ENCODE assay signal across 24 mouse cellular contexts in the genomic region with DNA sequence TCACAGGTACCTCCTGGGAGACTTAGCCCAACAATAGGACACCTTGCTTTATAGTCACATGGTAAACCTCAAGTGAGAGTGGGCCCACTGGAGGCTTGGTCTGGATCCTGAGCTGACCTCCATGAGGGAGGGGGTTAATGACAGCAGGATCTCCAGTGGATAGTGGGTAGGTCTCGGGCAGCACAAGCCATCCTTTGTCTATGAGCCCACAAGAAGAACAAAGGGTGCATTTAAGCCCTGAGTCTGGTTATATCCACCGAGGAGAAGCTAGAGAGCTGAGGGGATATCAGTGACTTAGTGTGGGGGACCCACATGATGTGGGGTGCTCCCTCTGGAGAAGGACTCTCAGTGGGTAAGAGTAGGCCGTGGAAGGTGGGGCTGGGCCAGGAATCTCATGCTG. TPM values are rescaled to one million over a fixed set of nuclear protein-coding genes. Genes with fewer than 3 reads are reported as not detected.
A peak's percentile ranks its signal among the peaks of the same experiment; 100 is the strongest.
DNase-seq lines count a peak whose midpoint lies in the region; ATAC-seq and TF ChIP-seq lines count a peak whose summit lies in the region.
"Had no signal": no experiment of that assay in that cellular context is flagged by ENCODE, and none has a peak within 500 bp of the region (broad histone marks: within the 10 kb centered on the region; RNA-seq: fewer than 3 reads in every experiment).

No protein-coding gene starts in this region.

- no peak for TF ChIP-seq CTCF in intestine, postnatal 0 days (IDR thresholded peaks at IDR 0.05; ENCODE audit: low read depth)

- ATAC-seq in forebrain, embryonic 16.5 days, result no peak
- ATAC-seq in intestine, embryonic 15.5 days, result peak; percentile 36; the same call in 1 of the 2 replicates
- ATAC-seq in intestine, postnatal 0 days, result no peak
- ATAC-seq in neural tube, embryonic 13.5 days (ENCODE audit: low read depth), result no peak; the same call in 1 of the 2 replicates
- ATAC-seq in neural tube, embryonic 15.5 days (ENCODE audit: low FRiP score), result no peak
- ATAC-seq: forebrain, embryonic 15.5 days; inflammation-experienced regulatory T-cells, adult 6 months had no signal

- no peak overlapping the region for H3K9ac ChIP-seq in forebrain, embryonic 16.5 days (replicated peaks; ENCODE audit: low read depth, low read length)
- no peak overlapping the region for H3K9ac ChIP-seq in intestine, embryonic 15.5 days
- H3K9ac ChIP-seq in intestine, postnatal 0 days (ENCODE audit: low read depth, low read length), result no peak overlapping the region
- no peak overlapping the region for H3K9ac ChIP-seq in neural tube, embryonic 13.5 days
- no peak overlapping the region for H3K9ac ChIP-seq in neural tube, embryonic 15.5 days (replicated peaks)
- H3K9ac ChIP-seq: forebrain, embryonic 15.5 days; heart, embryonic 15.5 days; limb, embryonic 15.5 days; liver, embryonic 14.5 days; lung, embryonic 14.5 days had no signal

- WGBS in forebrain, embryonic 10.5 days, result 42% methylated on average over 3 of the region's 3 CpGs
- WGBS in forebrain, embryonic 16.5 days, result 41% methylated on average over 3 of the region's 3 CpGs
- 65% methylated on average over 3 of the region's 3 CpGs for WGBS in intestine, embryonic 15.5 days
- WGBS in intestine, postnatal 0 days, result 76% methylated on average over 3 of the region's 3 CpGs
- WGBS in neural tube, embryonic 13.5 days, result 45% methylated on average over 3 of the region's 3 CpGs
- 46% methylated on average over 3 of the region's 3 CpGs for WGBS in neural tube, embryonic 15.5 days
- WGBS in limb, embryonic 10.5 days, result 85% methylated on average over 3 of the region's 3 CpGs

- H3K4me1 ChIP-seq in forebrain, embryonic 10.5 days, result peaks cover 43% of the 10 kb centered on the region
- H3K4me1 ChIP-seq in forebrain, embryonic 16.5 days (replicated peaks; ENCODE audit: control insufficient read depth, insufficient read depth, low read length), result peaks cover 13% of the 10 kb centered on the region
- no peaks in the 10 kb centered on the region; the same call in 1 of the 2 replicates for H3K4me1 ChIP-seq in intestine, embryonic 15.5 days (replicated peaks)
- no peaks in the 10 kb centered on the region for H3K4me1 ChIP-seq in intestine, postnatal 0 days (replicated peaks; ENCODE audit: control insufficient read depth, insufficient read depth, low read length)
- peaks cover 57% of the 10 kb centered on the region for H3K4me1 ChIP-seq in neural tube, embryonic 13.5 days (replicated peaks)
- H3K4me1 ChIP-seq in neural tube, embryonic 15.5 days, result peaks cover 37% of the 10 kb centered on the region
- H3K4me1 ChIP-seq in limb, embryonic 10.5 days, result peaks cover 7% of the 10 kb centered on the region; the same call in 1 of the 2 replicates

- no peak overlapping the region for H3K4me2 ChIP-seq in forebrain, embryonic 16.5 days (ENCODE audit: low read length)
- H3K4me2 ChIP-seq in intestine, embryonic 15.5 days (replicated peaks), result no peak overlapping the region
- H3K4me2 ChIP-seq in intestine, postnatal 0 days (replicated peaks; ENCODE audit: low read depth), result no peak overlapping the region
- no peak overlapping the region for H3K4me2 ChIP-seq in neural tube, embryonic 13.5 days
- H3K4me2 ChIP-seq in neural tube, embryonic 15.5 days, result no peak overlapping the region
- H3K4me2 ChIP-seq: embryonic facial prominence, embryonic 13.5 days; forebrain, embryonic 15.5 days; heart, embryonic 15.5 days; limb, embryonic 15.5 days; lung, embryonic 14.5 days had no signal

- H3K36me3 ChIP-seq in forebrain, embryonic 10.5 days (replicated peaks), result no peaks in the 10 kb centered on the region
- H3K36me3 ChIP-seq in forebrain, embryonic 16.5 days (ENCODE audit: control insufficient read depth, insufficient read depth), result no peaks in the 10 kb centered on the region
- H3K36me3 ChIP-seq in intestine, embryonic 15.5 days, result no peaks in the 10 kb centered on the region
- no peaks in the 10 kb centered on the region for H3K36me3 ChIP-seq in intestine, postnatal 0 days (ENCODE audit: control insufficient read depth, insufficient read depth)
- H3K36me3 ChIP-seq in neural tube, embryonic 13.5 days, result no peaks in the 10 kb centered on the region
- H3K36me3 ChIP-seq in neural tube, embryonic 15.5 days, result no peaks in the 10 kb centered on the region
- no peaks in the 10 kb centered on the region for H3K36me3 ChIP-seq in limb, embryonic 10.5 days
- H3K36me3 ChIP-seq: embryonic facial prominence, embryonic 13.5 days; forebrain, embryonic 15.5 days; heart, embryonic 15.5 days; limb, embryonic 15.5 days had no signal

- DNase-seq in forebrain, embryonic 10.5 days (ENCODE audit: extremely low spot score, low spot score), result no peak
- DNase-seq in limb, embryonic 10.5 days (ENCODE audit: low spot score), result no peak
- no peak for DNase-seq in right cerebral cortex, adult 2 months (ENCODE audit: low spot score in 2 of 2)
- DNase-seq: adrenal gland, postnatal 36 days; cerebellum, adult 11-12 months; heart, postnatal 36 days; kidney, adult 8-10 months; kidney, postnatal 10 days; lung, embryonic 14.5 days; lung, postnatal 36 days; right cerebral cortex, postnatal 4 days; thymus, postnatal 14 days had no signal

- H3K27me3 ChIP-seq in forebrain, embryonic 10.5 days (ENCODE audit: poor library complexity, severe bottlenecking), result no peaks in the 10 kb centered on the region
- no peaks in the 10 kb centered on the region for H3K27me3 ChIP-seq in forebrain, embryonic 16.5 days (replicated peaks; ENCODE audit: control insufficient read depth, insufficient read depth, low read length)
- no peaks in the 10 kb centered on the region for H3K27me3 ChIP-seq in intestine, embryonic 15.5 days (replicated peaks)
- no peaks in the 10 kb centered on the region for H3K27me3 ChIP-seq in intestine, postnatal 0 days (replicated peaks; ENCODE audit: control insufficient read depth, insufficient read depth, low read length)
- no peaks in the 10 kb centered on the region for H3K27me3 ChIP-seq in neural tube, embryonic 13.5 days
- no peaks in the 10 kb centered on the region for H3K27me3 ChIP-seq in neural tube, embryonic 15.5 days (replicated peaks)
- no peaks in the 10 kb centered on the region for H3K27me3 ChIP-seq in limb, embryonic 10.5 days (ENCODE audit: low read depth, poor library complexity, severe bottlenecking)
- H3K27me3 ChIP-seq: embryonic facial prominence, embryonic 13.5 days; forebrain, embryonic 15.5 days; heart, embryonic 15.5 days; limb, embryonic 15.5 days had no signal

- H3K4me3 ChIP-seq in forebrain, embryonic 10.5 days, result no peak overlapping the region
- H3K4me3 ChIP-seq in forebrain, embryonic 16.5 days (replicated peaks; ENCODE audit: low read length), result no peak overlapping the region
- H3K4me3 ChIP-seq in intestine, embryonic 15.5 days (replicated peaks), result no peak overlapping the region
- H3K4me3 ChIP-seq in intestine, postnatal 0 days (ENCODE audit: low read depth, low read length), result no peak overlapping the region
- no peak overlapping the region for H3K4me3 ChIP-seq in neural tube, embryonic 13.5 days
- H3K4me3 ChIP-seq in neural tube, embryonic 15.5 days (replicated peaks), result no peak overlapping the region
- no peak overlapping the region for H3K4me3 ChIP-seq in limb, embryonic 10.5 days
- H3K4me3 ChIP-seq: embryonic facial prominence, embryonic 13.5 days; forebrain, embryonic 15.5 days; heart, embryonic 15.5 days; limb, embryonic 15.5 days; megakaryocyte, embryonic 14.5 days had no signal

- no peaks in the 10 kb centered on the region for H3K9me3 ChIP-seq in forebrain, embryonic 10.5 days
- H3K9me3 ChIP-seq in forebrain, embryonic 16.5 days (ENCODE audit: control insufficient read depth, low read length), result no peaks in the 10 kb centered on the region
- H3K9me3 ChIP-seq in intestine, embryonic 15.5 days, result no peaks in the 10 kb centered on the region
- no peaks in the 10 kb centered on the region for H3K9me3 ChIP-seq in intestine, postnatal 0 days (ENCODE audit: control insufficient read depth)
- H3K9me3 ChIP-seq in neural tube, embryonic 13.5 days, result no peaks in the 10 kb centered on the region
- H3K9me3 ChIP-seq in neural tube, embryonic 15.5 days (replicated peaks), result no peaks in the 10 kb centered on the region
- H3K9me3 ChIP-seq in limb, embryonic 10.5 days (replicated peaks), result no peaks in the 10 kb centered on the region
- H3K9me3 ChIP-seq: embryonic facial prominence, embryonic 13.5 days; forebrain, embryonic 15.5 days; heart, embryonic 15.5 days; limb, embryonic 15.5 days; megakaryocyte, embryonic 14.5 days had no signal

- peak overlapping the region; percentile 63 for H3K27ac ChIP-seq in forebrain, embryonic 10.5 days
- H3K27ac ChIP-seq in forebrain, embryonic 16.5 days (ENCODE audit: low read length), result no peak overlapping the region
- H3K27ac ChIP-seq in intestine, embryonic 15.5 days, result no peak overlapping the region
- H3K27ac ChIP-seq in intestine, postnatal 0 days (ENCODE audit: low read depth, low read length), result no peak overlapping the region
- H3K27ac ChIP-seq in neural tube, embryonic 13.5 days (replicated peaks), result peak overlapping the region; percentile 33; the same call in 1 of the 2 replicates
- no peak overlapping the region for H3K27ac ChIP-seq in neural tube, embryonic 15.5 days (replicated peaks)
- H3K27ac ChIP-seq in limb, embryonic 10.5 days, result peak overlapping the region; percentile 12; the same call in 1 of the 2 replicates
- H3K27ac ChIP-seq: embryonic facial prominence, embryonic 13.5 days; forebrain, embryonic 15.5 days; heart, embryonic 15.5 days; limb, embryonic 15.5 days; liver, embryonic 14.5 days had no signal

RNA-seq across cellular contexts. Expression of gene Hhatl, which starts 16.2 kb away (rescaled TPM):
- not detected in 2 replicates for polyA plus RNA-seq in forebrain, embryonic 10.5 days (2016; fragmentation: Nextera tagmentation; extraction: Ambion mirVana)
- polyA plus RNA-seq in forebrain, embryonic 16.5 days (2015; fragmentation: Nextera tagmentation; extraction: Ambion mirVana), result not detected in 2 replicates
- 1.1 and 1.5 TPM in 2 replicates for polyA plus RNA-seq in intestine, embryonic 15.5 days (2015; fragmentation: Nextera tagmentation; extraction: Ambion mirVana)
- polyA plus RNA-seq in intestine, postnatal 0 days (2015; fragmentation: Nextera tagmentation; extraction: Ambion mirVana), result 1.3 and 1.6 TPM in 2 replicates
- polyA plus RNA-seq in neural tube, embryonic 13.5 days (2015; fragmentation: Nextera tagmentation; extraction: Ambion mirVana), result 0.10 and 0.37 TPM in 2 replicates
- polyA plus RNA-seq in neural tube, embryonic 15.5 days (2015; fragmentation: Nextera tagmentation; extraction: Ambion mirVana), result 0.38 and 0.64 TPM in 2 replicates
- polyA plus RNA-seq in limb, embryonic 10.5 days (2016; fragmentation: Nextera tagmentation; extraction: Ambion mirVana), result not detected in 2 replicates
- polyA plus RNA-seq: inflammation-experienced regulatory T-cells, adult 6 months; liver, embryonic 14.5 days had no signal

RNA-seq across cellular contexts. Expression of gene Ccdc13, which starts 30.8 kb away (rescaled TPM):
- polyA plus RNA-seq in forebrain, embryonic 10.5 days (2016; fragmentation: Nextera tagmentation; extraction: Ambion mirVana), result 2.6 and 2.7 TPM in 2 replicates
- 2.8 and 4.2 TPM in 2 replicates for polyA plus RNA-seq in forebrain, embryonic 16.5 days (2015; fragmentation: Nextera tagmentation; extraction: Ambion mirVana)
- 1.1 and 1.3 TPM in 2 replicates for polyA plus RNA-seq in intestine, embryonic 15.5 days (2015; fragmentation: Nextera tagmentation; extraction: Ambion mirVana)
- 0.14 and 0.31 TPM in 2 replicates for polyA plus RNA-seq in intestine, postnatal 0 days (2015; fragmentation: Nextera tagmentation; extraction: Ambion mirVana)
- 2.8 and 3.0 TPM in 2 replicates for polyA plus RNA-seq in neural tube, embryonic 13.5 days (2015; fragmentation: Nextera tagmentation; extraction: Ambion mirVana)
- polyA plus RNA-seq in neural tube, embryonic 15.5 days (2015; fragmentation: Nextera tagmentation; extraction: Ambion mirVana), result 2.1 and 4.0 TPM in 2 replicates
- polyA plus RNA-seq in limb, embryonic 10.5 days (2016; fragmentation: Nextera tagmentation; extraction: Ambion mirVana), result 0.36 and 0.38 TPM in 2 replicates
- polyA plus RNA-seq: heart, embryonic 15.5 days; inflammation-experienced regulatory T-cells, adult 6 months; liver, embryonic 14.5 days had no signal

RNA-seq across cellular contexts. Expression of gene Klhl40, which starts 31.1 kb away (rescaled TPM):
- polyA plus RNA-seq in forebrain, embryonic 10.5 days (2016; fragmentation: Nextera tagmentation; extraction: Ambion mirVana), result 0.12 TPM in 1 of 2 replicates, not detected in the other
- 0.80 and 1.1 TPM in 2 replicates for polyA plus RNA-seq in forebrain, embryonic 16.5 days (2015; fragmentation: Nextera tagmentation; extraction: Ambion mirVana)
- 0.29 and 0.39 TPM in 2 replicates for polyA plus RNA-seq in intestine, embryonic 15.5 days (2015; fragmentation: Nextera tagmentation; extraction: Ambion mirVana)
- polyA plus RNA-seq in intestine, postnatal 0 days (2015; fragmentation: Nextera tagmentation; extraction: Ambion mirVana), result 0.33 and 0.43 TPM in 2 replicates
- polyA plus RNA-seq in neural tube, embryonic 13.5 days (2015; fragmentation: Nextera tagmentation; extraction: Ambion mirVana), result 0.95 and 2.0 TPM in 2 replicates
- polyA plus RNA-seq in neural tube, embryonic 15.5 days (2015; fragmentation: Nextera tagmentation; extraction: Ambion mirVana), result 2.7 and 3.6 TPM in 2 replicates
- 0.10 and 0.71 TPM in 2 replicates for polyA plus RNA-seq in limb, embryonic 10.5 days (2016; fragmentation: Nextera tagmentation; extraction: Ambion mirVana)
- polyA plus RNA-seq: inflammation-experienced regulatory T-cells, adult 6 months; liver, embryonic 14.5 days had no signal

RNA-seq across cellular contexts. Expression of gene Zfp651, which starts 49.4 kb away (rescaled TPM):
- 4.1 and 4.8 TPM in 2 replicates for polyA plus RNA-seq in forebrain, embryonic 10.5 days (2016; fragmentation: Nextera tagmentation; extraction: Ambion mirVana)
- 16.4 and 20.4 TPM in 2 replicates for polyA plus RNA-seq in forebrain, embryonic 16.5 days (2015; fragmentation: Nextera tagmentation; extraction: Ambion mirVana)
- 13.0 and 14.0 TPM in 2 replicates for polyA plus RNA-seq in intestine, embryonic 15.5 days (2015; fragmentation: Nextera tagmentation; extraction: Ambion mirVana)
- 6.2 and 6.8 TPM in 2 replicates for polyA plus RNA-seq in intestine, postnatal 0 days (2015; fragmentation: Nextera tagmentation; extraction: Ambion mirVana)
- 18.2 and 19.2 TPM in 2 replicates for polyA plus RNA-seq in neural tube, embryonic 13.5 days (2015; fragmentation: Nextera tagmentation; extraction: Ambion mirVana)
- polyA plus RNA-seq in neural tube, embryonic 15.5 days (2015; fragmentation: Nextera tagmentation; extraction: Ambion mirVana), result 27.9 and 36.3 TPM in 2 replicates
- 4.4 and 7.0 TPM in 2 replicates for polyA plus RNA-seq in limb, embryonic 10.5 days (2016; fragmentation: Nextera tagmentation; extraction: Ambion mirVana)

RNA-seq across cellular contexts. Expression of gene Higd1a, which starts 49.7 kb away (rescaled TPM):
- 229 and 238 TPM in 2 replicates for polyA plus RNA-seq in forebrain, embryonic 10.5 days (2016; fragmentation: Nextera tagmentation; extraction: Ambion mirVana)
- 109 and 116 TPM in 2 replicates for polyA plus RNA-seq in forebrain, embryonic 16.5 days (2015; fragmentation: Nextera tagmentation; extraction: Ambion mirVana)
- 169 and 174 TPM in 2 replicates for polyA plus RNA-seq in intestine, embryonic 15.5 days (2015; fragmentation: Nextera tagmentation; extraction: Ambion mirVana)
- 162 and 186 TPM in 2 replicates for polyA plus RNA-seq in intestine, postnatal 0 days (2015; fragmentation: Nextera tagmentation; extraction: Ambion mirVana)
- polyA plus RNA-seq in neural tube, embryonic 13.5 days (2015; fragmentation: Nextera tagmentation; extraction: Ambion mirVana), result 129 and 150 TPM in 2 replicates
- 149 and 169 TPM in 2 replicates for polyA plus RNA-seq in neural tube, embryonic 15.5 days (2015; fragmentation: Nextera tagmentation; extraction: Ambion mirVana)
- 174 and 201 TPM in 2 replicates for polyA plus RNA-seq in limb, embryonic 10.5 days (2016; fragmentation: Nextera tagmentation; extraction: Ambion mirVana)

Comparison
In these comparisons a context has a peak if more than half of its experiments do, and no peak if none do; other contexts are left out.
1. H3K27ac ChIP-seq: peak in forebrain, embryonic 10.5 days (single experiment), neural tube, embryonic 13.5 days (single experiment) and limb, embryonic 10.5 days (single experiment); none in forebrain, embryonic 16.5 days (single experiment), intestine, embryonic 15.5 days (single experiment), intestine, postnatal 0 days (single experiment) and neural tube, embryonic 15.5 days (single experiment).